Mouse (Mus musculus) midbrain, embryonic 14.5 days (tissue): Measurements from ENCODE around the gene Pcnt. TPM values are rescaled to one million over a fixed set of nuclear protein-coding genes. Genes with fewer than 3 reads are reported as not detected.

Experiments
- ATAC-seq: fragments of 200-750 bp; cut with Nextera tagmentation; 2 replicates; pipeline ENCODE4 v1.8.0; 2017; ENCODE audit warnings: moderate number of reproducible peaks, moderate library complexity; ENCODE audit not compliant: low FRiP score, low TSS enrichment
- DNase-seq: peaks from one replicate; pipeline ENCODE4 v3.0.0-alpha.2; 2015
- H3K27ac ChIP-seq: fragments of 300-500 bp; sonication (generic); replicated peaks from 2 replicates; pipeline ENCODE4 v1.5.1; 2014; ENCODE audit warnings: mild to moderate bottlenecking, low read depth, low read length, moderate library complexity
- H3K27me3 ChIP-seq: fragments of 300-500 bp; sonication (generic); 2 replicates; pipeline ENCODE4 v1.6.1; 2014; ENCODE audit warnings: low read length, control low read depth, mixed read lengths; ENCODE audit not compliant: control insufficient read depth, insufficient read depth
- H3K36me3 ChIP-seq: fragments of 300-500 bp; sonication (generic); 2 replicates; pipeline ENCODE4 v1.6.1; 2014; ENCODE audit warnings: low read length, control low read depth; ENCODE audit not compliant: control insufficient read depth, insufficient read depth
- H3K4me1 ChIP-seq: fragments of 300-500 bp; sonication (generic); 2 replicates; pipeline ENCODE4 v1.6.1; 2014; ENCODE audit warnings: mild to moderate bottlenecking, antibody characterized with exemption, low read length, control low read depth; ENCODE audit not compliant: control insufficient read depth, insufficient read depth
- H3K4me2 ChIP-seq: fragments of 300-500 bp; sonication (generic); 2 replicates; pipeline ENCODE4 v1.6.1; 2014; ENCODE audit warnings: mild to moderate bottlenecking, low read length, moderate library complexity
- H3K4me3 ChIP-seq: fragments of 300-500 bp; sonication (generic); replicated peaks from 2 replicates; pipeline ENCODE4 v1.5.1; 2014; ENCODE audit warnings: low read depth, low read length
- H3K9ac ChIP-seq: fragments of 300-500 bp; sonication (generic); replicated peaks from 2 replicates; pipeline ENCODE4 v1.6.1; 2014; ENCODE audit warnings: mild to moderate bottlenecking, low read length, moderate library complexity
- H3K9me3 ChIP-seq: fragments of 300-500 bp; sonication (generic); 2 replicates; pipeline ENCODE4 v1.6.1; 2016; ENCODE audit warnings: low read length, control low read depth, mixed read lengths; ENCODE audit not compliant: control insufficient read depth
- WGBS: fragments of 180-500 bp; shearing (Covaris S2); extraction: QIAGEN DNeasy Blood & Tissue Kit; methylation state at CpG from one replicate; pipeline ENCODE4 v1.1.7; 2014; 5-methylcytosine and 5-hydroxymethylcytosine counted together
- polyA plus RNA-seq: library from polyadenylated mRNA; unstranded; fragments of >200 nt; fragmentation: Nextera tagmentation; extraction: Ambion mirVana; gene quantifications from 2 replicates; pipeline ENCODE4 v1.2.1, GENCODE M21; 2014

Pcnt gene
- 7.0 and 11.9 TPM in 2 replicates for polyA plus RNA-seq

GRCm38 (mm10) chr10:76442178-76443088 is at the start of gene Pcnt:
TSS of gene Pcnt (minus strand) at chr10:76442786.
- Histone ChIP-seq H3K4me3 (peak within 1 kb of the TSS; percentile 87), H3K36me3 (peaks cover 14% of the 10 kb centered on the region), H3K27me3 (no peaks in the 10 kb centered on the region), H3K4me1 (peaks cover 12% of the 10 kb centered on the region), H3K27ac (peak within 1 kb of the TSS; percentile 88), H3K4me2 (peak within 1 kb of the TSS; percentile 71), H3K9ac (peak within 1 kb of the TSS; percentile 69), H3K9me3 (no peaks in the 10 kb centered on the region)
- DNase-seq (peak; percentile 99), ATAC-seq (peak; percentile 98)
- under 1% methylated on average over 77 of the region's 78 CpGs for WGBS

GRCm38 (mm10) chr10:76489205-76489604 is 46.6 kb upstream of the Pcnt start:
- Histone ChIP-seq H3K9me3 (no peaks in the 10 kb centered on the region), H3K36me3 (peaks cover 93% of the 10 kb centered on the region), H3K4me1 (no peaks in the 10 kb centered on the region), H3K27ac (no peak overlapping the region), H3K4me3 (no peak overlapping the region), H3K4me2 (no peak overlapping the region), H3K27me3 (no peaks in the 10 kb centered on the region), H3K9ac (no peak overlapping the region)
- 96% methylated on average over 15 of the region's 15 CpGs for WGBS
- ATAC-seq (no peak), DNase-seq (no peak)

GRCm38 (mm10) chr10:76488265-76488664 is 45.7 kb upstream of the Pcnt start:
- no peak overlapping the region for H3K4me3 ChIP-seq
- no peaks in the 10 kb centered on the region for H3K4me1 ChIP-seq
- no peak for ATAC-seq
- DNase-seq: no peak
- peaks cover 93% of the 10 kb centered on the region for H3K36me3 ChIP-seq
- H3K27me3 ChIP-seq: no peaks in the 10 kb centered on the region
- no peak overlapping the region for H3K4me2 ChIP-seq
- H3K27ac ChIP-seq: no peak overlapping the region
- H3K9ac ChIP-seq: no peak overlapping the region
- H3K9me3 ChIP-seq: no peaks in the 10 kb centered on the region
- WGBS: 97% methylated on average over 8 of the region's 8 CpGs

- DNase-seq (no peak), ATAC-seq (no peak)
- Histone ChIP-seq H3K4me3 (no peak overlapping the region), H3K27ac (no peak overlapping the region), H3K9ac (no peak overlapping the region), H3K9me3 (no peaks in the 10 kb centered on the region), H3K27me3 (no peaks in the 10 kb centered on the region), H3K36me3 (peaks cover 97% of the 10 kb centered on the region), H3K4me2 (no peak overlapping the region), H3K4me1 (no peaks in the 10 kb centered on the region)
- WGBS: 98% methylated on average over 2 of the region's 2 CpGs
These were observed 43.7 kb upstream of the Pcnt start for GRCm38 (mm10) chr10:76486302-76486701.

- Histone ChIP-seq H3K4me2 (no peak overlapping the region), H3K4me1 (no peaks in the 10 kb centered on the region), H3K4me3 (no peak overlapping the region), H3K36me3 (peaks cover 97% of the 10 kb centered on the region), H3K27me3 (no peaks in the 10 kb centered on the region), H3K27ac (no peak overlapping the region), H3K9me3 (no peaks in the 10 kb centered on the region), H3K9ac (no peak overlapping the region)
- DNase-seq (no peak), ATAC-seq (no peak)
- WGBS: 96% methylated on average over 6 of the region's 6 CpGs
These were observed 38.9 kb upstream of the Pcnt start for GRCm38 (mm10) chr10:76481480-76481879.

- Histone ChIP-seq H3K4me1 (no peaks in the 10 kb centered on the region), H3K9me3 (no peaks in the 10 kb centered on the region), H3K9ac (no peak overlapping the region), H3K27me3 (no peaks in the 10 kb centered on the region), H3K36me3 (peaks cover 97% of the 10 kb centered on the region), H3K4me2 (no peak overlapping the region), H3K27ac (no peak overlapping the region), H3K4me3 (no peak overlapping the region)
- WGBS: 93% methylated on average over 13 of the region's 13 CpGs
- no peak for ATAC-seq
- no peak for DNase-seq
These were observed 38.3 kb upstream of the Pcnt start for GRCm38 (mm10) chr10:76480851-76481250.

GRCm38 (mm10) chr10:76473759-76474158 is 31.2 kb upstream of the Pcnt start:
- Histone ChIP-seq H3K36me3 (peaks cover 73% of the 10 kb centered on the region), H3K4me1 (peaks cover 3% of the 10 kb centered on the region; the same call in 1 of the 2 replicates), H3K4me2 (no peak overlapping the region), H3K4me3 (no peak overlapping the region), H3K9me3 (no peaks in the 10 kb centered on the region), H3K27ac (no peak overlapping the region), H3K27me3 (no peaks in the 10 kb centered on the region), H3K9ac (no peak overlapping the region)
- DNase-seq: no peak
- ATAC-seq: no peak
- 93% methylated on average over 5 of the region's 5 CpGs for WGBS

GRCm38 (mm10) chr10:76468203-76469162 is 25.9 kb upstream of the Pcnt start, which contains the start of the genes Mcm3ap and Ybey:
TSS of gene Mcm3ap (plus strand) at chr10:76468927.
TSS of gene Ybey (minus strand) at chr10:76469114.
- 2% methylated on average over 55 of the region's 55 CpGs for WGBS

More at GRCm38 (mm10) chr10:76468203-76469162, 25.9 kb upstream of the Pcnt start, which contains the start of the genes Mcm3ap and Ybey:
- ATAC-seq: peak; percentile 97
- Histone ChIP-seq H3K4me2 (peak within 1 kb of the TSS; percentile 61), H3K4me1 (peaks cover 7% of the 10 kb centered on the region; the same call in 1 of the 2 replicates), H3K9ac (peak within 1 kb of the TSS; percentile 85), H3K36me3 (peaks cover 38% of the 10 kb centered on the region), H3K4me3 (peak within 1 kb of the TSS; percentile 71), H3K27ac (peak within 1 kb of the TSS; percentile 83), H3K27me3 (no peaks in the 10 kb centered on the region), H3K9me3 (no peaks in the 10 kb centered on the region)
- peak; percentile 95 for DNase-seq
